Mouse (Mus musculus): Measurements from ENCODE around the gene Epb41l3. TPM values are rescaled to one million over a fixed set of nuclear protein-coding genes. Genes with fewer than 3 reads are reported as not detected.

The Epb41l3 gene
- not detected in 2 replicates for total RNA-seq (2017)

DNA sequence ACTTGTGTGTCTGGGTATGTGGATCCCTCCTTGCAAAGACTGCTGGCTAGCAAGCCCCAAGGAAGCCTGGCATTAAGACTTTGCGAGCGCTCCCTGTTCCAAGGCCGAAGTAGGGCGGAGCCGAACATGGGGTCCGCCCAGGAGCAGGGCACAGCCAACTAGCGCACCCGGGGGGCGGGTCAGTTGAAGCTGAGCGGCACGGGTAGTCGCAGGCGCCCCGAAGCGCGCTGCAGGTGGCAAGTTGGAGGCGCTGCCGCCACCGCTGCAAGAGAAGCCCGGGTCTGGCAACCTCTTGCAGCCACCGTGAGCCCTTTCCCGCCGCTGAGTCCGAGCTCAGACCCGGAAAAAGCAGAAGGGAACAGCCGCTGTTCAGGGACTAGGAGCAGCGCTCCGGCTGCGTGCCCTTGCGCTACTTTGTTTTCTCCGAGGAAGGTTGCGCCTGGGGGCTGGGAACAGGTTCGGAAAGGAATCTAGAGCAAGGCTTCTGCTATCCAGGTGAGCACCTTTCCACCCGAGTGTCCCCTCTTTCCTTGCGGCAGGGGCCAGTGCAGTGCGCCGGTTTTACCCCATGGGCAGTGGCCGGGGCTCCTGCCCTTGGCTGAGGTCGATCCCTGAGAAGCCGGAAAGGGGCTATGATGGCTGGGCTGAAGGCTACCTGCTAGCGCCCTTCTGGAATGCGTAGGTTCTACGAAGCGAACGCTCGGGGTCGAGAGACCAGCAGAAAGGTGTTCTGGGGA lies at the start of gene Epb41l3:
Gene Epb41l3 (plus strand): TSS at position 183 of the 737 bp plus-strand sequence.
- no peak for ATAC-seq (ENCODE audit: extremely low read depth, insufficient number of reproducible peaks, low FRiP score, poor library complexity, severe bottlenecking)

DNA sequence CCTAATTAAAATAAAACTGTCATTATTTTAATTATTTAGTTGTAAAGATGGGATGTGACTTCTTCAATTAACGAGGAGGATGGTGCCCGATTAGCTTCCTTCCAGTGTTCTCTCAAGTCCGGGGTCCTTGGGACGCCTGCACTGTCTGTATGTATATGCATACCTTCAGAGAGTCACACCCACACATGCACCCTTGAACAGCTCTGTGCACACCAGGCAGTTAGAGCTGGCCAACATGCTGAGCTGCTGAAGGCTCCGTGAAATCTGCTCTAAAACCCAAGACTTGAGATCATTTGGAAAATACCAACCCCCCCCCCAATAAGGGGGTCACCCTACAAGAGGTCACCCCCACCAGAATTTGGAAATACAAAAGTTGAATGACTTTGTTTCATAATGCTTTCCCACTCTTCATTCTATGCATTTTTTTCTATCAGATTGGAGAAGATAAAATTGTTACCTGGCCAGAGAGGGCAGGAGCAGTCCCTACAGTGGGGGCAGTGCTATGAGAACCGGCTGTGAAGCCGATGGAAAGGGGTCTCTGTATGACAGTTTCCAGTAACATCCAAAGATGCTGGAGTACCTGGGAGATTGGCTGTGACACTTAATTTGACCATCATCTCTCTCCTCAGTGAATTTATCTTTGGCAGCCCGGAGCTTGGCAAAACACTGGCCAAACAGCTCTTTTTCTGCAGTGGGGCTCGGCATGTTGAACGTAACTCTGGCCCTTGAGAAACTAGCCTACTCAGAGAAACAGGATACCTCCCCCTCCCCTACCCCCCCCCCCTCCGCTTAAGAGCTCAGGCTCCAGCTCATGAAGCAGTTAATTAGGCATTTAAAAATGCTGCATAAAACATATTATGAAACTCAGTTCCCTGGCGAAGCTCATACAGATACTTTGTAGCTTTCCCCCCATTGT lies 36.5 kb upstream of the Epb41l3 start:
- no peak for ATAC-seq (ENCODE audit: extremely low read depth, insufficient number of reproducible peaks, low FRiP score, poor library complexity, severe bottlenecking)

DNA sequence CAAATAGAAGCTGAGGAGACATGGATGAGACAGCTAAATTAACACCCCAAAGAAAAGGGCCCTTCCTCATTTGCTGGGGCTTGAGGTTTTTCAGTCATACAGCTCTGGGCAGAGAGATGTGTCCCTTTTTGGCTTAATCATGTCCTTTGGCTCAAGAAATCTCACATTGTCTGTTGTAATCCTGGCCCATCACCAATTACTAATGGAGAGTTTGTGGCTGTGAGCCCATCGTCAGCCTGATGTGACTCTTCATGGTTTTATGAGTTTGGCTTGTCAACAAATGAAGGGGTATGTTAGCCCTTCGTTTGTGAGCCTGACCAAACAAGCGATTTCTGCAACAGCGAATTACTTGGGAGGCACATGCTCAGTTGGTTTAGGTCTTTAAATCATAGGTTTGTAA lies 34.0 kb upstream of the Epb41l3 start:
- ATAC-seq (ENCODE audit: extremely low read depth, insufficient number of reproducible peaks, low FRiP score, poor library complexity, severe bottlenecking) = no peak

DNA sequence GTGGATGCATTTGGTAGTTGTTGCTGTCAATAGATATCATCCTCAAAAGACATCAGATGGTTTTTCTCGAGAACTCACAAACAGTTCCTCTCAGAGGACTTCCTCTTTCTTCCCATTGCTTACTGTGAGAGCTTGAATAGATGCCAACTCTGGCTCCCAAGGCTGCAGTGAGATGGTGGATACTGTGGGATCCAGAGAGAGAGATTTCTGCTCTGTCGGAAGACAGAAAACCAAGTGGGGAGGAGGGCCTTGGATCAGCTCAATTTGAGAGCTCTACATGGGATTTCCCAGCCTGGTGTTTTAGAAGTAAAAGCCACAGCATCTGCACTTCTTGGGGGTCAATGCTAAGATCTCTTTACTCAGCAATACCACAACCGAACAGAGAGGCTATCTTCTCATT lies 26.7 kb upstream of the Epb41l3 start:
- ATAC-seq (ENCODE audit: extremely low read depth, insufficient number of reproducible peaks, low FRiP score, poor library complexity, severe bottlenecking) = no peak

DNA sequence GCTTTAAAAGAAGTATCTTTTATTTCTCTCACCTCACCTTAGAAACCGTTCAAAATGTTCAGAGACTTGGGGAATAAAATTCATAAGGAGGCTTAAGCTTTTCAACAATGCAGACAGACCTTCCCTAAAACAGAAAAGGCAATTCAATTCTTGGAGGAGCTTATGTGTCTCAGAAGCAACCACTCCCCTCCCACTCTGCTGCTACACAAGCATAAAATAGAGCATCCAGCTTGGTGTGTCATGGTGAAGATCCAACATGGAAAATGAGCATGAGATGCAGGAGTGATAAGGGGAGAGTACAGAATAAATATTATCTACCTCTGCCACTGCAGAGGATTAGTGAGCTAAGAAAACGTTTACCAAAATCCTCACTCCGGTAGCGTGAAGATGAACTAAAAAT lies 21.5 kb upstream of the Epb41l3 start:
- ATAC-seq (ENCODE audit: extremely low read depth, insufficient number of reproducible peaks, low FRiP score, poor library complexity, severe bottlenecking) = no peak

DNA sequence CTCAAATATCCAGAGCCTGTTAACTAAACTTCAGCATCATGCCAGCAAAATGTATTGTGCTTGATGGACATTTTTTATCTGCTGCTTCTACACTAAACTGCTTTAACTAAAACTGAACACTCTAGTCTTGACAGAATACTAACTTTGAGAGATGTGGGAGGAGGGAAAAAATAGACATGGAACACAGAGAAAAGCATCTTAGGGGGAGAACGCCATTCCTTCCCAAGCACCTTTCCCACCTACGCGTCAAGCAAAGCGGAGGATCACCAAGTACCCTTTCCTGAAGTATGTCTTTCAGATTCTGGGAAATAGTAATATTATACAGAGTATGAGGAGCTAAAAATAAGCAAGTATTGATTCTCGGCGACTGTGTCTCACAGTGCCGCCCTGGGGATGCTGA lies 15.7 kb upstream of the Epb41l3 start:
- ATAC-seq (ENCODE audit: extremely low read depth, insufficient number of reproducible peaks, low FRiP score, poor library complexity, severe bottlenecking) = no peak

DNA sequence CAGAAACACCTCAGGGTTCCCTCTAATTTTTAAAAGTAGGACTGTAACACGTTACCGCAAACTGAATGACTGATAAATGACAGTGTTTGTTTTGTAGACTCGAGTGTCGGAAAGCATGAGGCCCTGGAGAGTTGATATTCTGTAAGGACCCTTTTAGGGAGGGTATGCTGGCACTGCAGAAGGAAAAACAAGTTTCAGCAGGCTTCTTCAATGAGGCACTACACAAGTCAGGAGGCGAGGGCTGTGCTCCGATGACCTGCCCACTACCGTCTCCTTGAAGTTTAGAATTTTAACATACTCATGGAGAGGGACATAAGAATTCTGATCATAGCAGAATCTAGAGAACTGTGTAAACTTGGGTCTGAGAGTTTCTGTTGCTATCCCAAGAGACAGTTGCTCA lies 15.1 kb upstream of the Epb41l3 start:
- ATAC-seq (ENCODE audit: extremely low read depth, insufficient number of reproducible peaks, low FRiP score, poor library complexity, severe bottlenecking) = no peak

DNA sequence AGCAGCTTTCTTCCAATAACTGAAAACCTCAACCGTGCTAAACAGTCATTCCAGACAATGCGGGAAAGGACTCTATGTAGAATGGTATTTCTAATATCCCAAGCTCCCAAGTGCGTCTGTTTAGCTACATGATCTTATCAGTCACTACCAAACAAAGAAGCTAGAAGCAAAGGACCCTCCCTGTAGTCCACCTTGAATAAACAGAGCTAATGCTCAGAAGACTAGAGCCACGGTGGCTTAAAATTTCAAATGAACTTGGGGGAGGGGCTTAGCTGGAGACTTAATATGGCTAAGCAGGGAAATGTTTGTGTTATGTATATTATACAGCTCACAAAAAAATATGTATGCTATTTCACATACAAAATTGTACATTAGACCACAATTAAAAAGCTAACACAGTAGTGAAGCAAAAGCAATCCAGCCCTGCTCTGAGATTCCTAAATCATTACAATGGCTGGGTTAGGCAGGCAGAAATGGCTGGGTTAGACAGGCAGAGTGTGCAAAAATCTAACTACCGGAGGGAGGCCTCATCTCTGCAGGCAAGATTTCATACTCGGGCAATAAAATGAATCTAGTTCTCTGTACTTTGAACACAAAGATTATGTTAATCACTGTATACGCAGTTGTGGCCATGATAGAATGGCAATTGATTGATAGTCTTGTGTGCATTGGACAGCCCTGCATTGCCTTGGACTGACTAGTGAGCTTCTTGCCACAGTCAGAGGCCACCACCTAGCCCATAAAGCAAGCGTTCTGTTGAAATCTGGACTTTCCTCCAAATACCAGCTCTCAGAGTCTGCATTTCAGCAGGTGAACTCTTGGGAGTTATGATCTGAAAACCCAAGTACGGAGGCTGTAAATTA lies 13.4 kb upstream of the Epb41l3 start:
- ATAC-seq (ENCODE audit: extremely low read depth, insufficient number of reproducible peaks, low FRiP score, poor library complexity, severe bottlenecking) = no peak

DNA sequence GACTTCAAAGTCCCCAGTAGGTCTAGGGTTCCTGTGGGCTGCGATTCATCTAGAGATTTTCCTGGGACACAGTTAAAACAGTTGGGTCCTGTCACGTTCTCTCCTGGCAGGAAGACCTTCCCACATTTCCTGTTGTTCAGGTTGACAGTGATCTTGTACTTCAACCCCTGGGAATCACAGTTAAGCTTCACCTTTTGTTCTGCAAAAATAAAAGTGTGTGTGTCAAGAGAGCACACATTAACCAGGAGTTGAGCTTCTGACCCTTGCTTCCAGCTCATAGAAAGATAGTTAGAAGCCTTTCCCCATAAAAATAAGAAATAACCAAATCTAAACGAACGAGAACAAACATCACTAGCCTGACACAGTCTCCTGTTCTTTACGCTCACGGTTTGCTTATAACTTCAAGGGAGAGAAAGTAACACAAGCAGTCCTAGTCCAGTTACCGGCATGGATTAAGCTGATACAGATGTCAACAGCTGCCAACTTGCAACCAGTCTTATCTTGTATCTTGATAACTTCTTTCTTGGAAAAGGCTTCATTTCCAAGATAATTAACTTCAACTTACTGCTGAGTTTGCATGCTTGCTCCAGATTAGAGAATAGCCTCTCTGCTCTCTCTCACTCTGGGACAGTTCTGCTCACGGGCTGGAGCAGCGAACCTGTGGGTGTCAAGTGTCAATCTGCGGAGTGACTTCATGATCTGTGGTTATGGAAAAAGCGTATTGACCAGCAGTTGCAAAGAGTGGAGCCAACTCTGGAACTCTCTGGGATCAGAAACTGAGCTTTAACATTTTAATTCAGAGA lies 7.3 kb upstream of the Epb41l3 start:
- ATAC-seq (ENCODE audit: extremely low read depth, insufficient number of reproducible peaks, low FRiP score, poor library complexity, severe bottlenecking) = no peak

DNA sequence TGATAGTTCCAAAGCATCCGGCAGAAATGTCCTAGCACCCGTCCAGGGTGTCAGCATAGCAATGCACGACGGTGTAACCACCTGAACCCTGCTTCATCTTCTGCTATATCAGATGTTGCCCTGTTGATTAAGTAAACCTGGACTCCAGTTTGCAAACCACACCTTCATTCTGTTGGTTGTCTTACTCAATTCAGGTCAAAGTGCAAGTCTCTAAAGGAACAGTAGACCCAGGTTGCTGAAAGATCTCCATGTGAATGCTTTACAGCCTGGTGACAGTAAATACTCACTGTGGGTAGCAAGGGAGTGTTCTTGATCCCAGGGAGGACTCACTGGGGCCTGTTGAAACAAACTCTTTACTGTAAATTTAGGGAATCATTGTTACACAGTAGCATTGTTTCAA lies 1.4 kb upstream of the Epb41l3 start:
- no peak for ATAC-seq (ENCODE audit: extremely low read depth, insufficient number of reproducible peaks, low FRiP score, poor library complexity, severe bottlenecking)

DNA sequence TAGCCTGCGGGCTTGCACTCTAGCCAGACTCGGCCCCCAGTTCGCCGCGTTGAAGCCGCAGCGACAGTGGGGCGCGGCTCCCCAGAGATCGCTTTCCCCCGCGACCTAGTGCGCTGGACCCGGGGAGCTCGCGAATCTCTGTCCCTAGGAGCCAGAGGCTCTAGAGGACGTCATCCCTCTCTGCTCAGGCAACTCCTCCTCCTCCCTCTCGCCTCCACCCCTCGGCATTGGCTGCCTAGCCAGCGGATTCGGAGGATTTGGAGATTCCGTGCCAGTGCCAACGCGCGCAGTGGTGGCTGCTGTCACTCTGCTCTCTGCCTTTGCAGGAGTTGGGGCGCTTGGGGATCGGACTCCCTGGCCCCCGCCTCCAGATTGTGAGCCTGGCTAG lies 749 bp downstream of the Epb41l3 start:
- no peak for ATAC-seq (ENCODE audit: extremely low read depth, insufficient number of reproducible peaks, low FRiP score, poor library complexity, severe bottlenecking)

DNA sequence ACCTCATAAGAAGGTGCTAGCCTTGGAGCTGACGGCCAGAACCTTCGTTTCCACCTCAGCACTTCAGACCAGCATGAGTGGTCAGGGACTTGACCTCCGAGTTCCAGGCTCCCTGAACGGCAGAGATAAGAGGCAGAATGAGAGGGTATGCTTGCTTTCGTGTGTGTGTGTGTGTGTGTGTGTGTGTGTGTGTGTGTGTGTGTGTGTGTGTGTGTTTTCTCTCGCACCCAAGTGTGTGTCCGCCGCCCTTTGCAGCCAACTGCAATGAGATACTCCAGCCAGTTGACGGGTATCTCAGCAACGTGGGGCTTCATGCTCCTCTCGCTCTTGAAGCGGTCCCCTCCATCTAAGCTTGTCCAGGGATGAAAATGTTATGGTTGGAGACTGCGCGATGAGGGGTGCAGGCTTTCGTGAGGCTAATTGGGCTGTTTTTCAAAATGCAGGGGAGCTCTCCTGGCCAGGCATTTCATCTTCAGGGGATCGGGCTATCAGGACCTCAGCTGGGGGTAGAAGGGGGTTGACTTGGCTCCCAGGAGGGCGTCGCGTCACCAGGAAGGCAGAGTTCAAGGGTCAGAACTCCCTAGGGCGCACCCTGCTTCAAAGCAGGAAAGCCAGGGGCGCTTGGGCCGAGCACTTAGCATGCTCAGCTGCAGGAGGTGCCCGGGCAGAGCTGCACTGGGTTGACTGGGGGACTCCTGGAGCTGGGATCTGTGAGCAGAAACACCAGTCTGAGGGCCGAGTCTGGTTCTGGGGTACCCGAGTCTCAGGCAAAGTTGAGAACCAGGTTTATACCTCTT lies 1.5 kb downstream of the Epb41l3 start:
- ATAC-seq (ENCODE audit: extremely low read depth, insufficient number of reproducible peaks, low FRiP score, poor library complexity, severe bottlenecking) = no peak

DNA sequence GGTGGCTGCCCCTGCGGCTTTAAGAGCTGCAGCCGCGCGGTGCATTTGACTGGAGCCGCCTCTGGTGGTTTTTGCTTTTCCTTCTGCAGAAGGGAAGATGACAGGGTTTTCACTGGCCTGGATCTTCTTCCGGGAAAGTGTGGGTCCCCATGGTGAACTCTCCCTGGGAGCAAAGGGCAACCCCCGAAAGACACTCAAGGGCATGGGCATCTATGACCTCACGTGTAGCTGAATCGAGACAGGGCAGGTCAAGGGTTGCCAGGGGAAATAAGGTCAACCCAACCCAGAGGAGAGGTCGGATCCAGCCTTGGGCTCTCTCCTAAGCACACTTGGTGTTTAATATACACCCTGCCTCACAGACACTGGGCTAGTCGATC lies 2.0 kb downstream of the Epb41l3 start:
- no peak for ATAC-seq (ENCODE audit: extremely low read depth, insufficient number of reproducible peaks, low FRiP score, poor library complexity, severe bottlenecking)

DNA sequence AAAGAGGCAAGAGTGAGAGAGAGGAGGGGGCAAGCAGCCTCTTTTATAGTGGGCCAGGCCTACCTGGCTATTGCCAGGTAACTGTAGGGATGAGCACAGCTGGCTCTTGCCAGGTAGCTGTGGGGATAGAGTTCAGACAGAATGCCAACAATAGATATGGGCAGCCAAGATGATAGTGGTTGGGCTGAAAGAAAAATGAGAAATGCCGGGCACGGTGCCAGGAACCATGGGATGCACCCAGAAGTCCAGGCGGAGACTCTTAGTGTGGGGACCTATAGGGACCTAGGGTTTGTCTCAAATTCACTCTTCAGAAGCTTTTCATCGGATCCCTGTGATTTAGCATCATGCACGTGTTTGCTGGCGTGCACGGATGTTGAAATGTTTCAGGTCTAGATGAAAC lies 6.8 kb downstream of the Epb41l3 start:
- no peak for ATAC-seq (ENCODE audit: extremely low read depth, insufficient number of reproducible peaks, low FRiP score, poor library complexity, severe bottlenecking)

DNA sequence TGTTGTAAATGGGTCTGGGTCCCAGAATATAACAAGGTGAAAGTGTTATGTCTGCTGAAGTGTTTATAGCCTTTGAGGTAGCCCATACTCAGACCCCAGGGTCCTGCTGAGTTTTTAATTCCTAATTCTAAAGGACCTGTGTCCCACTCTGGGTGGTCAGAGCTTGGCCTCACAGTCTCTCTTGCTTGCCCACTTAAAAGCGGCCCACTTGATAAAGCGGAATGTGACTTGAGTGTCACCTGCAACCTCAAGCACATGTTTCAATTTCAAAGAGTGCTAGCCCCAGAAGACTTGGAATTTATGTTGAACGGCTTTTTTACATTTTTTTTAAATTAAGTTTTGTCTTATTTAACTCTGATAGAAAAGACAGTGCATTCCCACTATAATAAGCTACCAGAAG lies 16.1 kb downstream of the Epb41l3 start:
- ATAC-seq (ENCODE audit: extremely low read depth, insufficient number of reproducible peaks, low FRiP score, poor library complexity, severe bottlenecking) = no peak

DNA sequence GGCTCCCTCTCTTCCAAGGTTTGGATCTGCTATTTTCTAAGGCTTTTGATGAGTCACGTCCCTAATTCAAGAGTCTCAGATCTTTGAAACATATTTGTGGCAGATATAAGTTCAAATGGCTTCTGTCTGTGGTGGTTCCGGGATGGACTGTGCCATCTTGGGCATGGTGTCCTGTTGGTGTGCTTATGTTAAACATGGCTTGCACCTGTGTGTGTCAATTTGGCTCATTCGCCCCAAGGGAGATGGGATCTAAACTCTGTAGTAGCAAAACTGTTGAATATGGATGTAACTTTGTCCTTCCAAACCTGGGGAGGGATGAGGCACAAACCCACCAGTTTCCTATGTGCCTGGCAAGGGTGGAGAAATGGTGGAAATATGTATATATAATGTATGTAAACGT lies 21.6 kb downstream of the Epb41l3 start:
- ATAC-seq (ENCODE audit: extremely low read depth, insufficient number of reproducible peaks, low FRiP score, poor library complexity, severe bottlenecking) = no peak

DNA sequence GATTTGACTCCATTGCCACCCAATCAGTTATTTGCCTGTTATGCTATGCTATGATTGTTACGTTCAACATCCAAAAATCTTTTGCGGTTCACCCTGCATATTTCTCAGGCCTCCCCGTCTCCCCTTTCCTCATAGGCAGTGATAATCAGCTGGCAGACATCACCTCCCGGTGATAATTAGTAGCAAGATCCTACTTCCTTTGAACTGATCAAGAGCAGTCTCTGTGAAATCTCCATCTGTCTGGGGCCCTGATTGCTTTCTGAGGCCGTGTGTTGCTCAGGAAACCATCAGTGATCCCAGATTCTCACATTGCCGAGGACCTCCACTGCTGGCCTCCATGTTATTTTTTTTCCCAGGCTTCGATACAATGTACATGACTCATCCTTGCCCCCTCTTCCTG lies 22.5 kb downstream of the Epb41l3 start:
- ATAC-seq (ENCODE audit: extremely low read depth, insufficient number of reproducible peaks, low FRiP score, poor library complexity, severe bottlenecking) = no peak

DNA sequence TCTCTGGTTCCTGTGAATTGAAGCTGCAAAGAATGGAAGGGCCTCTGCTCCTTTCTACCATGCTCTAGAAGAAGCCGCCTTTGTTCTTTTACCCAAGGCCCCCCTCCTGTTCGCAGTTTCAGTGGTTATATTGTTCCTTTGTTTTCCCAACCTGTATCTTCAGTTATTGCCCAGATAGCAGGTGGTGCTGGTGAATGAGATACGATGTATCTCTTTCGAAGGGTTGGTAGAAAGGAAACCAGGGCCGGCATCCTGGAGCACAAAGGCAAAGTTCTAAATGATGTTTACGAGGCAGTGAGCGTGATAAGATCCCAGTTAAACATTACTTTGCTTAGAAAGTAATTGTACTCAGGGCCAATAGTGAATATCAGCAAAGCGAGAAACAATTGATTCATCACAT lies 27.8 kb downstream of the Epb41l3 start:
- ATAC-seq (ENCODE audit: extremely low read depth, insufficient number of reproducible peaks, low FRiP score, poor library complexity, severe bottlenecking) = no peak

Data from neutrophil, adult 5-6 weeks (primary cell).